Mouse (Mus musculus): ENCODE results near the gene Atp5l. TPM values are rescaled to one million over a fixed set of nuclear protein-coding genes. Genes with fewer than 3 reads are reported as not detected.
A peak's percentile ranks its signal among the peaks of the same experiment; 100 is the strongest.

The Atp5l gene
- polyA plus RNA-seq, 1 experiment, result 773 TPM

- Histone ChIP-seq H3K79me2 (ENCODE audit: control insufficient read depth, insufficient read depth) (peaks cover 30% of the 10 kb centered on the region), H3ac (ENCODE audit: control insufficient read depth, insufficient read length) (peak overlapping the region; percentile 81), H3K36me3 (ENCODE audit: control insufficient read depth, insufficient read depth) (peaks cover under 1% of the 10 kb centered on the region), H3K27me3 (ENCODE audit: control insufficient read depth, insufficient read depth, insufficient read length) (no peaks in the 10 kb centered on the region), H3K4me3 (peak overlapping the region; percentile 68), H3K4me2 (ENCODE audit: low read depth) (peak overlapping the region; percentile 93)
- peak; percentile 75 for TF ChIP-seq REST (IDR thresholded peaks at IDR 0.05; ENCODE audit: insufficient read depth, insufficient read length)
- no peak for TF ChIP-seq MAX (IDR thresholded peaks at IDR 0.05; ENCODE audit: low read depth)
Observed at GRCm38 (mm10) chr9:44882436-44882980, 38.0 kb downstream of the Atp5l start.

- Histone ChIP-seq H3K4me2 (ENCODE audit: low read depth) (peak overlapping the region; percentile 93), H3ac (ENCODE audit: control insufficient read depth, insufficient read length) (peak overlapping the region; percentile 81), H3K4me3 (peak overlapping the region; percentile 68), H3K36me3 (ENCODE audit: control insufficient read depth, insufficient read depth) (peaks cover 6% of the 10 kb centered on the region), H3K27me3 (ENCODE audit: control insufficient read depth, insufficient read depth, insufficient read length) (no peaks in the 10 kb centered on the region), H3K79me2 (ENCODE audit: control insufficient read depth, insufficient read depth) (peaks cover 36% of the 10 kb centered on the region)
- TF ChIP-seq TCF12 (IDR thresholded peaks at IDR 0.05; ENCODE audit: insufficient read depth, poor library complexity, severe bottlenecking) (no peak), TCF3 (IDR thresholded peaks at IDR 0.05; ENCODE audit: insufficient read length, low read depth) (no peak), MYOG (IDR thresholded peaks at IDR 0.05; ENCODE audit: control insufficient read depth in 1 of 3, insufficient read depth in 1 of 3, insufficient read length in 2 of 3, low read depth in 2 of 3) (no peak), E2F4 (IDR thresholded peaks at IDR 0.05; ENCODE audit: insufficient read depth) (no peak), MAX (IDR thresholded peaks at IDR 0.05; ENCODE audit: low read depth) (no peak), CEBPB (IDR thresholded peaks at IDR 0.05; ENCODE audit: insufficient read depth, poor library complexity, severe bottlenecking) (no peak), MYOD1 (IDR thresholded peaks at IDR 0.05; ENCODE audit: control insufficient read depth in 1 of 3, insufficient read length in 2 of 3, low read depth in 2 of 3) (no peak), SRF (IDR thresholded peaks at IDR 0.05; ENCODE audit: control insufficient read depth, insufficient read length, low read depth) (no peak), REST (IDR thresholded peaks at IDR 0.05; ENCODE audit: insufficient read depth, insufficient read length) (peak; percentile 9), POLR2A (IDR thresholded peaks at IDR 0.05; ENCODE audit: insufficient read length, low read depth) (peak; percentile 95), USF1 (IDR thresholded peaks at IDR 0.05; ENCODE audit: low read depth) (no peak), POLR2AphosphoS2 (IDR thresholded peaks at IDR 0.05; ENCODE audit: insufficient read length, low read depth) (peak; percentile 91)
Observed at GRCm38 (mm10) chr9:44881941-44882435, 38.6 kb downstream of the Atp5l start.

- H3K27me3 ChIP-seq (ENCODE audit: control insufficient read depth, insufficient read depth, insufficient read length), result no peaks in the 10 kb centered on the region
- peaks cover 42% of the 10 kb centered on the region for H3K79me2 ChIP-seq (ENCODE audit: control insufficient read depth, insufficient read depth)
- H3ac ChIP-seq (ENCODE audit: control insufficient read depth, insufficient read length), result peak within 1 kb of the TSS; percentile 81
- TF ChIP-seq MYOD1 (IDR thresholded peaks at IDR 0.05; ENCODE audit: control insufficient read depth in 1 of 3, insufficient read length in 2 of 3, low read depth in 2 of 3) (peak in 1 of 3 experiments; percentile 48), MYOG (IDR thresholded peaks at IDR 0.05; ENCODE audit: control insufficient read depth in 1 of 3, insufficient read depth in 1 of 3, insufficient read length in 2 of 3, low read depth in 2 of 3) (peak in 1 of 3 experiments; percentile 1), POLR2A (IDR thresholded peaks at IDR 0.05; ENCODE audit: insufficient read length, low read depth) (peak; percentile 85), POLR2AphosphoS2 (IDR thresholded peaks at IDR 0.05; ENCODE audit: insufficient read length, low read depth) (peak; percentile 65), USF1 (IDR thresholded peaks at IDR 0.05; ENCODE audit: low read depth) (no peak), TCF12 (IDR thresholded peaks at IDR 0.05; ENCODE audit: insufficient read depth, poor library complexity, severe bottlenecking) (no peak), REST (IDR thresholded peaks at IDR 0.05; ENCODE audit: insufficient read depth, insufficient read length) (peak; percentile 11)
- H3K4me3 ChIP-seq, result peak within 1 kb of the TSS; percentile 68
- peak within 1 kb of the TSS; percentile 94 for H3K4me2 ChIP-seq (ENCODE audit: low read depth)
- peaks cover 8% of the 10 kb centered on the region for H3K36me3 ChIP-seq (ENCODE audit: control insufficient read depth, insufficient read depth)
Observed at GRCm38 (mm10) chr9:44881221-44881871, 39.2 kb downstream of the Atp5l start, which contains the start of gene Kmt2a. Gene Kmt2a (minus strand): TSS chr9:44881296.

GRCm38 (mm10) chr9:44880309-44881081 is 40.0 kb downstream of the Atp5l start:
- H3K4me2 ChIP-seq (ENCODE audit: low read depth), result peak overlapping the region; percentile 94
- peaks cover 50% of the 10 kb centered on the region for H3K79me2 ChIP-seq (ENCODE audit: control insufficient read depth, insufficient read depth)
- H3K27me3 ChIP-seq (ENCODE audit: control insufficient read depth, insufficient read depth, insufficient read length), result no peaks in the 10 kb centered on the region
- TF ChIP-seq USF1 (IDR thresholded peaks at IDR 0.05; ENCODE audit: low read depth) (no peak), POLR2A (IDR thresholded peaks at IDR 0.05; ENCODE audit: insufficient read length, low read depth) (no peak), MYOG (IDR thresholded peaks at IDR 0.05; ENCODE audit: control insufficient read depth in 1 of 3, insufficient read depth in 1 of 3, insufficient read length in 2 of 3, low read depth in 2 of 3) (no peak), MAX (IDR thresholded peaks at IDR 0.05; ENCODE audit: low read depth) (no peak), CEBPB (IDR thresholded peaks at IDR 0.05; ENCODE audit: insufficient read depth, poor library complexity, severe bottlenecking) (no peak), TCF3 (IDR thresholded peaks at IDR 0.05; ENCODE audit: insufficient read length, low read depth) (no peak), MYOD1 (IDR thresholded peaks at IDR 0.05; ENCODE audit: control insufficient read depth in 1 of 3, insufficient read length in 2 of 3, low read depth in 2 of 3) (no peak), E2F4 (IDR thresholded peaks at IDR 0.05; ENCODE audit: insufficient read depth) (no peak), SRF (IDR thresholded peaks at IDR 0.05; ENCODE audit: control insufficient read depth, insufficient read length, low read depth) (no peak), POLR2AphosphoS2 (IDR thresholded peaks at IDR 0.05; ENCODE audit: insufficient read length, low read depth) (no peak), REST (IDR thresholded peaks at IDR 0.05; ENCODE audit: insufficient read depth, insufficient read length) (no peak), TCF12 (IDR thresholded peaks at IDR 0.05; ENCODE audit: insufficient read depth, poor library complexity, severe bottlenecking) (no peak)
- peak overlapping the region; percentile 68 for H3K4me3 ChIP-seq
- H3ac ChIP-seq (ENCODE audit: control insufficient read depth, insufficient read length), result peak overlapping the region; percentile 81
- peaks cover 10% of the 10 kb centered on the region for H3K36me3 ChIP-seq (ENCODE audit: control insufficient read depth, insufficient read depth)

Data from myocyte (in vitro differentiated cells).